Mouse (Mus musculus): Measurements from ENCODE around the gene Tbc1d16.
A peak's percentile ranks its signal among the peaks of the same experiment; 100 is the strongest.

The Tbc1d16 gene

GRCm38 (mm10) chr11:119237007-119237406 is 8.7 kb upstream of the Tbc1d16 start:
- no peak for DNase-seq (ENCODE audit: low spot score in 2 of 2)

- no peak for DNase-seq (ENCODE audit: low spot score in 2 of 2)
These were observed 8.1 kb upstream of the Tbc1d16 start for GRCm38 (mm10) chr11:119236354-119236753.

- peak; percentile 37 to 50 for DNase-seq (ENCODE audit: low spot score in 2 of 2)
These were observed 7.3 kb upstream of the Tbc1d16 start for GRCm38 (mm10) chr11:119235596-119235995.

- no peak for DNase-seq (ENCODE audit: low spot score in 2 of 2)
These were observed 6.5 kb upstream of the Tbc1d16 start for GRCm38 (mm10) chr11:119234770-119235169.

GRCm38 (mm10) chr11:119228846-119229626 is 737 bp upstream of the Tbc1d16 start:
- DNase-seq (ENCODE audit: low spot score in 2 of 2) = peak; percentile 64 to 65

- DNase-seq (ENCODE audit: low spot score in 2 of 2) = no peak
These were observed 708 bp downstream of the Tbc1d16 start for GRCm38 (mm10) chr11:119227591-119227990.

- no peak for DNase-seq (ENCODE audit: low spot score in 2 of 2)
These were observed 2.7 kb downstream of the Tbc1d16 start for GRCm38 (mm10) chr11:119225634-119226033.

GRCm38 (mm10) chr11:119224926-119225325 is 3.4 kb downstream of the Tbc1d16 start:
- DNase-seq (ENCODE audit: low spot score in 2 of 2) = no peak

GRCm38 (mm10) chr11:119223124-119223890 is 5.0 kb downstream of the Tbc1d16 start:
- no peak for DNase-seq (ENCODE audit: low spot score in 2 of 2)

GRCm38 (mm10) chr11:119221812-119222510 is 6.3 kb downstream of the Tbc1d16 start:
- no peak for DNase-seq (ENCODE audit: low spot score in 2 of 2)

- no peak for DNase-seq (ENCODE audit: low spot score in 2 of 2)
These were observed 8.4 kb downstream of the Tbc1d16 start for GRCm38 (mm10) chr11:119219816-119220465.

- DNase-seq (ENCODE audit: low spot score in 2 of 2) = no peak
These were observed 10.4 kb downstream of the Tbc1d16 start for GRCm38 (mm10) chr11:119217861-119218260.

- no peak for DNase-seq (ENCODE audit: low spot score in 2 of 2)
These were observed 12.3 kb downstream of the Tbc1d16 start for GRCm38 (mm10) chr11:119215905-119216507.

GRCm38 (mm10) chr11:119215038-119215904 is 13.0 kb downstream of the Tbc1d16 start:
- no peak for DNase-seq (ENCODE audit: low spot score in 2 of 2)

- no peak for DNase-seq (ENCODE audit: low spot score in 2 of 2)
These were observed 15.0 kb downstream of the Tbc1d16 start for GRCm38 (mm10) chr11:119213166-119213885.

- DNase-seq (ENCODE audit: low spot score in 2 of 2) = no peak
These were observed 16.5 kb downstream of the Tbc1d16 start for GRCm38 (mm10) chr11:119211604-119212309.

GRCm38 (mm10) chr11:119210321-119211100 is 17.8 kb downstream of the Tbc1d16 start:
- DNase-seq (ENCODE audit: low spot score in 2 of 2) = no peak

GRCm38 (mm10) chr11:119209371-119210025 is 18.8 kb downstream of the Tbc1d16 start:
- no peak for DNase-seq (ENCODE audit: low spot score in 2 of 2)

Measured in spleen, postnatal 36 days (tissue).